Mouse (Mus musculus) right cerebral cortex, postnatal 36 days (tissue): ENCODE data around the gene Afap1l2.
A peak's percentile ranks its signal among the peaks of the same experiment; 100 is the strongest.

ENCODE experiments used
- DNase-seq, 2 experiments: peaks; one replicate each; pipeline ENCODE4 v3.0.0; 2022; ENCODE audit warnings: low spot score in 2 of 2, mixed read lengths in 1 of 2

The Afap1l2 gene

GRCm38 (mm10) chr19:56891438-56891837, 116.6 kb downstream of the Afap1l2 start:
- no peak for DNase-seq

DNA sequence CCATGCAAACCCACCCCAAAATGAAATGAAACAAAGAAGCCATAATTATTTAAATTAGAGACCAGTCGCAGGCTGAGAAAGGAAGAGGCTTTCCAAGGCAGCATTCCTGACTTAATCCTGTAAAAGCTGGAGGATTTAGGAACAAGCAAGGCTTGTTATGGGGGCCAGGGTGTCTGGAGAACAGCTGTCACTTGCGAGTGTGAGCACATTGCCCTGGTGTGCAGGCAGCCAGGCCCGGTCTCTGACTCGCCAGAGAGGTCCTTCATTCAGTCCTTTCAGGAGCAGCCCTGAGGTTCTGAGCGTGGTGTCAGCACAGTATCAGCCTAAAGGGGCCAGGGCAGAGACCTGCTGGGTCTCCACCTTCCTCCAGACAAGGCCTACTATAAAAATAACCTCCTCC, 119.4 kb downstream of the Afap1l2 start:
- DNase-seq, result no peak

DNA sequence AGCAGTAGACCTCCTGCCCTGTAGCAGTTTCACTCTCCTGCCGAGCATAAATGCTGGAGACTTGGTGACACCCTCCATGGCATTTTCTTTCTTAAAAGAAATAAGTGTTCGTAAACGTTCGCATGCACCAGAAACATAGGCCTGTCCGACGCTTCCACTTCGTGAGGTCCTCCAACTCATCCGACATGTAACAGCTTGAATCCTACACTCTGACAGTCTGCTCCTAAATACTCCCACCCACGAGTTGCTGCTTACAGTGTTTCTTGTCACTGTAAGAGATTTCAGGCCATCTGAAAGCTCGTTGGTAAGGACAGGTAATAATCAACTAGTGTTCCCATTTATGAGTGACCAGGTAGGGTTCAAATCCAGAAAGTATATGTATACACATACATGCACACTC, 120.1 kb downstream of the Afap1l2 start:
- no peak for DNase-seq

DNA sequence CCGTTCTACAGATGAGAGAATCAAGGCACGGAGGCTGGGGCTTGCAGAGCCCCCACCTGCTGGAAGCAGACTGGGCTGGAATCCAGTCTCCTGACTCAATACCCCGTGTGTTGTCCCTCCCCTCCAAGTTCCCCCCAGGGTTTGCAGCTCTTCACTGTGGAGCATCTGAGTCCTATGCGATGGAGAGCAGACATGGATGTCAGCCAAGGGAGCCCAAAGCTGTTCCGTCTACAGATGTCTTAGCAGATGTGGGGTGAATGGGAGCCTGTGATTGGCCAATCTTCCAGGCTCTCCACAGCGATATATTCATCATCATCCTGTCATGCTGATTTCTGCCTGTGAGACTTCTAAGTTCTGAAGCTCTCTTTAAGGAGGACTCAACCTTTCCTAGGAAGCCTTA, 130.7 kb downstream of the Afap1l2 start:
- no peak for DNase-seq

DNA sequence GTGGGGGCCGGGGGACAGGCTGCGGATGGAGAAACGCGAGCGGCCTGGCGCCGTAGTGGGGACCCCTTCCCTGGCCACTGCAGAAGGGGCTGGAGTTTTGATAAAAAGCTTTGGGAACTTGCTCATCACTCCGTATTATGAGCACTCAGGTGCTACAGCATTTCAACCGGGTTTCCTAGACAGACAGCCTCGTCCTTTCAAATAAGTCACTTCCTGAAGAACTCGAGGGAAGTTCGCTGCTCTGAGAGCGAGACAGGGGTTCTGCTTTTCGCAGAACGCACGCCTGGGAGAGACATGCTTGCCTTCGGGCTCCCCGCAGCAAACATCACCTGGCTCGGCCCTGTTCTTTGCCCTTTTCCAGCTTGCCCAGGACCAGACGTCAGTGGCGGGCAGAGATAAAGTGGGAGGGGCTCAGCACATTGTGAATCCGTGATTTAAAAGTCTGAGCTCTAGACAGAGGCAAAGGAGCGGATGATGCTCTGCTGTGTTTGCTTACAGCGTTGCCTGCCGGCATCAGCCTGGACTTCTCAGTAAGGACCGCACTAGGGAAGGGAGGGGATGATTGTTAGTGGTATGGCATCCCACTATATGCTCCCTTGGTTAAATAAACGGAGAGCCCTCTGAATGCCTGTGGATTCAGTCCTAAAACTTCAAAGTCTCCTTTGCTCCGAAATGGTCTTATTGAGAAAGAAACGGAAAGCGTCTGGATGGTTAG, 133.3 kb downstream of the Afap1l2 start:
- DNase-seq, result no peak

DNA sequence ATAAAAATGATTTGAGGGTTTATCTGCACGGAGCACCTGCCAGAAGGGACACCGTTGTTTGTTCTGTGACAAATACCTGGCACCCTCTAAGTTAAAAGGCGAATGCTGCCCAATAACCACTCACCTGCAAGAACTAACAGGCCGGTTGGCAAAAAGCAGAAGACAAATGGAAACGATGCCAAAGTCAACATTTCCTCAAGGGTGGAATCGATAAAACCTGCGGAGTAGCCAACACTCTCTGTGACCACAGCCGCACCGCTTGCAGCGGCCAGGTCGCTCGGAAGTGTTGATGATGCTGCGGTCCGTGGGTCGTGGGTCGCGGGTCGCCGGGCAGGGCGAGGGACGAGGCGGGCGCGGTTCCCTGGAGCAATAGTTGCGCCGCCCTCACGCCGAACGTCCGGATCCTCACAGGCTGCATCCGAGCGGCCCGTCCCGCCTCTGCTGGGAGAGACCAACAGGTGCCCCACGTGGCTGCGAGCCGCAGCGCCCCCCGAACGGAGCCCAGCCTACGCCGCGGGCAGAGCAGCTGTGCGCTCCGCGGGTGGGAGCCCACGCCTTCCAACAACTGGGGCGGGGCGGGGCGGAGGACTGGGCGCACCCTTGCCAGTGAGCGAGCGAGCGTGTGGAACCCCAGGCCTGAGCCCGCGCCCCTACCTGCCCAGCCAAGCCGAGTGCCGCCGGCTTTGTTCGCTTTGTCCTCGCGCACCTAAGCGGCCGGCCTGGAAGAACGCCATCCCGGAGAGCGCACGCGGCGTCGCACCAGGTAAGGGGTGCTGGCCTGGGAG, 134.0 kb downstream of the Afap1l2 start, which contains the start of gene Vwa2:
TSS of gene Vwa2 (plus strand) at position 434 of the 785 bp plus-strand sequence.
- DNase-seq, result peak in 1 of 2 experiments; percentile 13

DNA sequence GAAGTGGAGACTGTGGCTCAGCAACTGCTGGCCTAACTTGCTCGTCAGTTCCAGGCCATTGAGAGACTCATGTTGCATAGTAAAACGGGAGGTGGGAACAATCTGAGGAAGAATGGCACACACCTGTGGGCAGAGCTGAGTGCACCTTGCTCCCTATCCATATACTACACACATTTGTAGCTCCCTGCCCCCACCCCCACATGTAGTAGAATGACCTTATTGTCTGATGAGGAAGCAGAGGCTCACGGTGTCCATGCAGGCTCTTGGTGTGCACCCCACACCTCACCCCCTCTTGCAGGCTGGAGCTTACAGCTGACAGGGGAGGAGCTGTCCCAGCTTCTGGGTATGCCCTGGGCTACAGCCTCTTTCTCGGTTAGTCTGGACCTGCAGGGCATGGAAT, 140.3 kb downstream of the Afap1l2 start:
- DNase-seq, result no peak
